Mouse (Mus musculus): ENCODE measurements around the gene Myo3b.

Gene Myo3b

GRCm38 (mm10) chr2:70137226-70137998 is 98.5 kb downstream of the Myo3b start:
- DNase-seq, result no peak

GRCm38 (mm10) chr2:70143543-70144188 is 104.7 kb downstream of the Myo3b start:
- DNase-seq, result no peak

- peak; percentile 14 for DNase-seq
Measured at GRCm38 (mm10) chr2:70146993-70147581, 108.2 kb downstream of the Myo3b start.

- no peak for DNase-seq
Measured at GRCm38 (mm10) chr2:70148821-70149510, 110.0 kb downstream of the Myo3b start.

GRCm38 (mm10) chr2:70150399-70151035 is 111.6 kb downstream of the Myo3b start:
- DNase-seq, result no peak

GRCm38 (mm10) chr2:70151930-70152329 is 113.0 kb downstream of the Myo3b start:
- no peak for DNase-seq

GRCm38 (mm10) chr2:70155226-70155836 is 116.4 kb downstream of the Myo3b start:
- DNase-seq, result no peak

- no peak for DNase-seq
Measured at GRCm38 (mm10) chr2:70159543-70159942, 120.6 kb downstream of the Myo3b start.

GRCm38 (mm10) chr2:70166231-70166630 is 127.3 kb downstream of the Myo3b start:
- no peak for DNase-seq

- no peak for DNase-seq
Measured at GRCm38 (mm10) chr2:70167944-70168935, 129.3 kb downstream of the Myo3b start.

- no peak for DNase-seq
Measured at GRCm38 (mm10) chr2:70170469-70170868, 131.5 kb downstream of the Myo3b start.

- DNase-seq, result no peak
Measured at GRCm38 (mm10) chr2:70176823-70177708, 138.1 kb downstream of the Myo3b start.

GRCm38 (mm10) chr2:70177709-70178030 is 138.7 kb downstream of the Myo3b start:
- DNase-seq, result no peak

- no peak for DNase-seq
Measured at GRCm38 (mm10) chr2:70178241-70178640, 139.3 kb downstream of the Myo3b start.

- DNase-seq, result no peak
Measured at GRCm38 (mm10) chr2:70182150-70182670, 143.3 kb downstream of the Myo3b start.

- no peak for DNase-seq
Measured at GRCm38 (mm10) chr2:70187040-70187439, 148.1 kb downstream of the Myo3b start.

GRCm38 (mm10) chr2:70195418-70196248 is 156.7 kb downstream of the Myo3b start:
- no peak for DNase-seq

GRCm38 (mm10) chr2:70201796-70202555 is 163.1 kb downstream of the Myo3b start:
- DNase-seq, result no peak

Data from thymus, postnatal 4 days (tissue).